Mouse (Mus musculus) layer of hippocampus, postnatal 36 days (tissue): ENCODE measurements at regions not wholly inside any gene's neighbourhood (a gene's known extent, or its start where the extent isn't known, plus 50 kb on each side); places are given as distances from the start of the nearest gene placed in this dataset.

Experiments
- DNase-seq, 2 experiments: peaks; one replicate each; pipeline ENCODE4 v3.0.0; 2022

GRCm38 (mm10) chr9:30520116-30520515 is 93.2 kb downstream of the Snx19 start:
- no peak for DNase-seq

- no peak for DNase-seq
Measured at GRCm38 (mm10) chr9:30519231-30519630, 92.3 kb downstream of the Snx19 start.
